Mouse (Mus musculus) thymus, adult 18-20 months (tissue): ENCODE results near the gene Soat1.

Source experiments
- DNase-seq, 2 experiments: peaks; one replicate each; pipeline ENCODE4 v3.0.0; 2022; ENCODE audit warnings: mixed read lengths in 2 of 2

Soat1 gene

DNA sequence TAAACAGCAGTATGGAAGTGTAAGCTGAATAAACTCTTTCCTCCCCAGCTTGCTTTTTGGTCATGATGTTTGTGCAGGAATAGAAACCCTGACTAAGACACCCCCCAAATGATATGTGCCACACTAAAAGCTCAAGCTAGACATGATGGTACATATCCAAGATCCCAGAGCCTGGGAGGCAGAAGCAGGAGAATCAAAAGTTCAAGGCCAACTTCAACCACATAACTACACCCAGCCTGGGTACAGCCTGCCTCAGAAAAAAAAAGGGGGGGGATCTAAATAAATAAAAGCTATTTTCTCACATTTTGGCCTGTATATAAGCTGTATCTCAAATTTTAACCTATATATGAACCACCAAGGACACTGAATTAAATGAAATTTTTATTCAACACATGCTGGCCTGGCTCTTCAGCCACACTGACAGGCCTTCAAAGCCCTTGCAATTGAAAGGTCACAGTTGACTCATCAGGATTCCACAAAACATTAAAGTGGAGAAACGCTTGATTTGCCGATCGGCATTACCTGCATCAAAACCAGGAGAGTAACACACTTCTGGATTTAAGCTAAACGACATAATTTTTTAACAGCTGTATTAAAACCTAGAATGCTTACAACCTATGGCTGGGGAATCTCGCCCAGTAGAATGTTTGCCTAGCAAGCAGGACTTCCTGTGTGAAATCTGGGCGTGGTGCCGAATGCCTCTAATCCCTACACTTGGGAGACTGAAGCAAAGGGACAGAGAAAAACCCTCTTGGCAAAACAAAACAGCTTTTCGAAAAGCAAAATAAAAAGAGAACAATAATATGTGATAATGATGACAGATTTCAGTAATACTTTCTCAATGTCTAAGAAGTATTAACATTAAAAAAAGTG lies 9.9 kb downstream of the Soat1 start:
- DNase-seq = no peak

DNA sequence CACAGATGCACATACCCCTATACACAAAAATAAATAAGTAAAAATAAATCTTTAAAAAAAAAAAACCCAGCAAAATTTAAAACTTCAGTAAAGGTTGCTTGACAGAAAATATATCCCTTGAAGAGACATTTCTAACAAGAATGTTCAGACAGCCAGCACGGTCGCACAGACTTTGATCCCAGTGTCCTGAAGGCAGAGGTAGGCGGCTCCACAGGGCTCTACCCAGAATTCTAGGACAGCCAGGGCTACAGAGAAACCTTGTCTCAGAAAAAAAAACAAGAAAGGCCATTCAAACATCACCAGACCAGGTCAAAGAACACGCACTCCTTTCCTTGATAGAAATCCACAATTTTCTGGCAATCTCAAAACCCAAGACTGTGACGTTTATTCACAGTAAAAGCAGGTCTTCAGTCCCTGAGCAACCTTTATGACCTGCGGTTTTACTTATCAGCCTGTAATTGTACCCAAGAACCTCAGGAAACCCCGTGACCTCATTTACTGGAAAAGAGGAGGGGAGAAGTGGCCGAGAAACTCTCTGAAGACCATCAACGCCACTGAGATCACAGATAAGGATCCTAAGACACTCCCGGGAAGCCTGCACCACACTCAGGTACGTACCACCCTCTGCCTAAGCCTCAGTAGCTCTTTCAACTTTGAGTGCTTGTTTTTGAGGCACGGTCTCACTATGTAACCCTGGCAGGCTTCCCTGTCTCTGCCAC lies 11.7 kb downstream of the Soat1 start:
- no peak for DNase-seq

DNA sequence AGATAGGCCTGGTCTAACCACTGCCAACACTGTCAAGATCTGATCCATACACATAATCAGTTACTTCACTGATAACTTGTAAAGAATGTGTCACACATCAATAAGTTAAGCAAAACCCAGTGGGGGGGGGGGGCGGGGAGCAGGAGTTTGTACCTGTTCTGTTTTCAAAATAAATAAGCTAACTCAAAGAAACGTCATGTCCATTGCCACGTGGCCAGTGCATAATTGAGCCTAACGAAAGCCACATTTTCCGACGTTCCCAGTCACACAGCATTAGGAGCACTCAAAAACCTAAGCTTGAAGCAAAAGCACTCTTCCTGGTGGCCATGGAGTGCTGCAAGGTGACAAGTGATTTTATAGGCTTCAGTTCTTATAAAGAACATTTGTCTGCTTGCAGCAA lies 13.1 kb downstream of the Soat1 start:
- DNase-seq = no peak

DNA sequence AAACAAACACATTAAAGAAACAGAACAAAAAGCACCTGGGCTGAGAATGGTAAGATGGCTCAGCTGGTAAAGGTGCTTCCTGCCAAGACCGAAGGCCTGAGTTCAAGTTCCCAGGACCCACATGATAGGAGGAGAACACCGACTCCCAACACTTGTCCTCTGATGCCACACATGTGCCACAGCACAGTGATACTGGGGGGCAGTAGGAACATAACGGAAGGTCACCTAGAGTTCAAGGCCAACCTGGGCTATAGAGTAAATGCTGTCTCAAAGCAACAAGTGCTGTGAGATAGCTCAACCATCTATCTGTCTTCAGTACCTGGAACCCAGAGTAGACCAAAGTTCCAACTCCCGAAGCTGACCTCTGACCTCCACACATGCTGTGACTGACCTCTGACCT lies 13.9 kb downstream of the Soat1 start:
- DNase-seq = no peak

DNA sequence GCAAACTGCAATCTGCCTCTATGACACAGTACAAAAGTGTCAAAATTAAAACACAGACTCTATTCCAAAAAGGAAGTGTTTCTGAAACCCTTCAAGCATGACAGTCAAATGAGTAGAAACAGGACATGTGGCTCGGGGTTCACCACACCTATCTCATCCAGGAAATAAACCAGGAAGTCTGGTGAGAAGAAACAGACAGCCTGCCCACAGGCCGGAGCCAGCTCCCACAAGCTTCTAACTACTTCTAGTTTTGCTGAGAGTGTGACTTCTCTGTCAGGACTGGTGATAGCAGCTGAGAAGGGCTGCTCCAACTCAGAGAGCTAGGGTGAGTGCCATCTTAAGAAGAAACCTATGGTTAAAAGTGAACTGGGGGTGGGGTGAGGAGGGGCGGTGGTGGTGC lies 14.4 kb downstream of the Soat1 start:
- DNase-seq = peak in 1 of 2 experiments; percentile 36

DNA sequence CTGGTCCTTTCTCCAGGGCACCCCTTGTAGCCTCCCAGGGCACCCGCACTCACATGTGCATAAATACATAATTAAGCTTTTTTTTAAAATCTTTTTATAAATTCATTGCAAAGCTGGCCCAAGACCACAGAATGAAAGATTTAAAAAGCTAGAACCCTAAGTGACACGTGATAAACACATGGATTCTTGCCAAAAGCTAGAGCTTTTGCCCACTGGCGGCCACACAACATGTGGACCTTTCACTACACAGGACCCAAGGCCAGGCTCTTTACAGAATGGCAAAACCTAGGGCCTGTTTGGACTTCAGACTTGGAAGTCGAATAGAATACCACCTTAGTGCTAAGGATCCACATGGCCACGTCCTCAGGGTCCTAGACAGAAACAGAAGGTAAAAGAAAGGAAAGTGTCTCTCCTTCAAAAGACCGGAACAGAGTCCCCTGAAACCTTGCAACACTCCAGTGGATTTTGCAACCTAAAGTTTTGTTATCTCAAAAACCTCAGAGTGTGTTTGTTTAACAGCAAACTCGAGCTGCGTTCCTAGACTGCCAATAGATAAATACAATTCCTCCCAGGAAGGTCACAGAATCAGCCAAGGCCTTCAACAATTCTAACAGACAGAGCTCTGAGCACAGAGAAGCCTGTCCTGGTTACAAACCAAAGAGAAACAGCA lies 15.6 kb downstream of the Soat1 start:
- no peak for DNase-seq

DNA sequence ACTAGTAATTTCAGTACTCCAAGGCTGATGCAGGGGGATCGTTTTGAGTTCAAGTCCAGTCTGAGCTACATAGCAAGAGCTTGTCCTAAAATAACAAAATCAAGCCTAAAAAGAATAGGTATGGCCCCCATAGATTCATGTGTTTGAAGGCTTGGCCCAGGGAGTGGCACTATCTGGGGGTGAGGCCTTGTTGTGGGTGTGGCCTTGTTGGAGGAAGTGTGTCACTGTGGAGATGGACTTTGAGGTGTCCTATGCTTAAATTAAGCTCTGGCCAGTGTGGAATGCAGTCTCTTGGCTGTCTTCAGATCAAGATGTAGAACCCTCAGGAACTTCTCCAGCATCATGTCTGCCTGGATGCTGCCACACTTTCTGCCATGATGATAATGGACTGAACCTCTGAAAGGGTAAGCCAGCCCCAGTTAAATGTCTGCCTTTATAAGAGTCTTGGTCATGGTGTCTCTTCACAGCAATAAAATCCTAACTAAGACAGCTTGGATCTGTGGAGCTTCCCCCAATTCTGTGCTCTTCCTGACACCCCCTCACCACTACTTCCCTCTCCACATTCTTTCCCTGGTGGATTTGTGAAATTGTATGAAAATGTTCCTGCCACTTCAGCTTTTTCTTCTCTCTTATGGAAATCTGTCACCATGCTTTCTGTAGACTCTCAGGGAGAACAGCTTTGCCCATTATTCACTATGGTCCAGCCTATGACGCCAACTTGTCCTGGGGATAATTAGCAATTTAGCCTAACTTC lies 18.9 kb downstream of the Soat1 start:
- DNase-seq = no peak

DNA sequence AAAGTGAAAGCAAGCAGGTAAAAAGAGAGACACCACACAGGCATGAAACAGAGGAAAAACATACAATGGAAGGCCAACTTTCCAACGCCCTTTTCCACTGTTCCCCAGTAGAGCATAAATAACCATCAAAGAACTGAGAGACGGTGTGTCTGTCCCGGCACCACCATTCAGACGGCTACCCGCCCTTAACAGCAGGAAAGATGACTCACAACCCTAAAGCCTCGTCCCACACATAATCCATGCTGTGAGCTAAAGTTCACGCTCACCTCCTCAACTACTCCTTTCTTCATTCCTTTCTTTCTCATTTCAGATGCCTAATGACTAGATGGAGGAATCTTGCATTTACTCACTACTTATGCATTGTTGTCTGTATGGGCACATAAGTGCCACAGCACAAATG lies 19.7 kb downstream of the Soat1 start:
- no peak for DNase-seq

DNA sequence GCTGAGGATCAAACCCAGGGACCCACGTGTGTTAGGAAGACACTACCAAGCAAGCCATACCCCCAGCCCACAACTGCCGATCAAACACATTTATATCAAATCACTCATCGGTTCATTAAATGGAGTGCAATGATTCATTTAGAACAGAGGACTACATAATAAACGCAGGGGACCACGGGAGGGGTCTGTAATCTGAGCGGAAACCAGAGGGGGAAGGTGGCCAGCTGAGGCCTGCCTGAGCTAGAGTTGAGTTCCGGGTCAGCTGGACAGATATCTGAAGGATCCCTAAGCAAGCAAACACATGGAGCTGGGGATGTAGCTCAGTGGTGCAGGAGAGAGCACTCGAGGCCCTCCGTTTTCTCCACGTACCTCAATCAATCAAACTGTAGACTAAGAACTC lies 20.3 kb downstream of the Soat1 start:
- DNase-seq = no peak

DNA sequence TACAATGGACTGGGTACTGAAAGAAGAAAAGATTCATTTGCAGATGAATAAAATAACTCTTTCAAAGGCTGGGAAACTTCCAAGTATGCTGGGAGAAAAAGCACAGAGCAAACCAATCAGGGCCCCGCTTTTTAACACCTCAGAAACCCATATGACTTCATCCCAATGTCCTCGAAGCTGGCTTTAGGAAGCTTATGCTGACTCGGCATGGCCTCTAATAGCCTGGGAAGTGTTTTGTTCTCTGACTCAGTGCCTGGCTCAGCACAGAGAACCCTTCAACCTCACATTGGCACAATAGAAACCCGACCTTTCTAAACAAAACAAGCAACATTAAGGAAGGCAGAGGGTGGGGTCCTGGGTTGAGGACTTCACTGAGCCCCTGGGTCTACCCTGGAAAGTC lies 23.7 kb downstream of the Soat1 start:
- no peak for DNase-seq

DNA sequence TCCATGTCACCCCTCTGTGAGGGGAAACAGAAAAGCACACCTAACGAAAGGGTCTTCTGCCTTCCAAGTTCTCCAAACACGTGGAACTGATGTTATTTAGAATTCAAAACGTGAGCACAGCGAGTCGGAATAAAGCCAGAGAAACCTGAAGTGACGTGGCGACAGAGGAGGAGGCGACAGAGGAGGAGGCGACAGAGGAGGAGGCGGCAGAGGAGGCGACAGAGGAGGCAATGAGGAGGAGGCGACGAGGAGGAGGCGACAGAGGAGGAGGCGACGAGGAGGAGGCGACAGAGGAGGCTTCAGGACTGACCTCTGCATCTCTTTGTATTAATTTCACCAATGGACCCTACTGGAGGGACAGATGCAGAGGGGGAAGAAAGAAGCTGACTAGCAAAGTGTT lies 24.4 kb downstream of the Soat1 start:
- no peak for DNase-seq

DNA sequence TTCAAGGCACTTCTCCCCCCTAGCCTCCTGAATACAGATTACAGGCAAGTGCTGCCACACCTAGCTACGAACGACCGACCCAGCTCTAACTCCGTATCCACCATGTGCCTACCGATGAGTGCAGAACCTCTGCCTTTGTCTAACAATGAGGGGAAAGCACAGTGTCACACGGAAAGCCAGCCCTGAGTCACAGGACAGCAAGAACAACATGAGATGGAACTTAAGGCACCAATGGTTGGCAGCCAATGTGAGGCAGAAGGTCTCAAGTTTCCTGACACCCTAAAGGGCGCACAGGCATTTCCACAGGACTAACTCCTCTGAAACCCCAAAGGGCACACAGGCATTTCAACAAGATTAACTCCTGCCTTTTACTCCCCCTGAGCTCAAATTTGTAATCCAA lies 25.0 kb downstream of the Soat1 start:
- no peak for DNase-seq

DNA sequence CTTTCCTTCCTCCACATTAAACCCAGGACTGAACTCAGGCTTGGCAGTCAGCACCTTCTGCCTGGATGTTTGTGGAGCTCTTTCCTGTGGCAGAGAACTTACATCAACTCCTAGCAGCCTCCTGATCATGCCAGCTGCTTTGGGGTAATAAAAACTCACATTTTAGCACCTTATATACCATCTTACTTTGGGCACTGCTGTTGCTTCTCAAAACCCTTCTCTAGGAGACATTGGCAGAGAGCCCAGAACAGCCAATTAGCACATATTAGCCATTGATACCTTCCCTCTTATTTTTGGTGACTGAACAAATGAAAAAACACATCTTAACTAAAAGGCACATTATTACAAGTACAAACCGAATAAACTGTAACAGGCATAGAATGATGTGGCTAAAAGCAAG lies 29.1 kb downstream of the Soat1 start:
- DNase-seq = no peak

DNA sequence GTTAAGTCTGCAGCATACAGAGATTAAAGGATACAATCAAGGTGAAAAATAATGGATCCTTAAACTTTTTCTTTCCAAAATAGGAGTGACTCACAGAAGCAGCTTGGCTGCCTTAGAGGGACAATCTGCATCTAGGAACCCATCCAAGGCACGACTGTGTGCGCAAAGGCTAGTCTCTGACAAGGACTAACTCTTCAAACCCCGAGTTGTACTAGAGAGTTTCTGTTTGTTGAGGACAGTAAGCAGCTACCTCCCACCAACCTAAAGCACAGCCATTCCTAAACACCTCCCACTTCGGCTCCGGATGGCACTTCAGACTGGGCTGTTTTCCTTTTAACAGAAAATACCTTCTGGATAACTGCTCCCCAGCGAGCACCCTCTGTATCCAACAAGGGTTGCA lies 31.4 kb downstream of the Soat1 start:
- DNase-seq = no peak

DNA sequence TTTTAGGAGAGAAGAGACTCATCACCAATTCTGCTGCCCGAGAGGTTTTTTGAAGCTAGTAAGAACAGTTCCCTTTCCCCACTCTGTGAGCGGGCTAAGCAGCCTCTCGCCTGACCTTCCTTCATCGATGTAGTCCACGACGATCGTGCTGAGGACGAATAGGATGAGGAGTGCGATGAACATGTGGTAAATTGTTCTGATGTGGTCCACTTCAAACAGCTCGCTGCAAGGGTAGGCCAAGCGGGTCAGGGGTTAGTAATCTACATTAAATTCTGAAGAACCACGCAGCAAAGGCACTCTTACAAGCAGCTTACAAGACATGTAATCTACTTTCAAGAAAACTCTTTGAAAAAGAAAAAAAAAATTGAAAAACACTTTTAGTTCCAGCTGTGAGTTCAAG lies 31.9 kb downstream of the Soat1 start:
- DNase-seq = no peak

DNA sequence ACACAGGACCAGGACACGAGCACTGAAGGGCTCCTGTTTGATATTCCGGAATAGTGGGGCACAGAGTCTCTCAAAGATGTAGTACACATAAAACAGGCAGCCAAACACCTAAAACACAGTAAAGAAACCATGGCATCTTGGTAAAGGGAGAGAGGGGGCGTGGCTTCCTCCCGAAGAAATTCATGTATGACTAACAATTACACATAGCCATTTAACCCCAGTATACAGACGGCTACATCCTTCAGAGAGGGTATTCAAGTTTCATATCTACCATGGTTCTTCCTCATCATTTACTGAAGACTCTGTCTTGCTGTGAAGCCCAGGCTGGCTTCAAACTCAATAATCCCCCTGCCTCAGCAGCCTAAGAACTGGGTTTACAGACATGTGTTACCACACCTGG lies 36.4 kb downstream of the Soat1 start:
- no peak for DNase-seq

DNA sequence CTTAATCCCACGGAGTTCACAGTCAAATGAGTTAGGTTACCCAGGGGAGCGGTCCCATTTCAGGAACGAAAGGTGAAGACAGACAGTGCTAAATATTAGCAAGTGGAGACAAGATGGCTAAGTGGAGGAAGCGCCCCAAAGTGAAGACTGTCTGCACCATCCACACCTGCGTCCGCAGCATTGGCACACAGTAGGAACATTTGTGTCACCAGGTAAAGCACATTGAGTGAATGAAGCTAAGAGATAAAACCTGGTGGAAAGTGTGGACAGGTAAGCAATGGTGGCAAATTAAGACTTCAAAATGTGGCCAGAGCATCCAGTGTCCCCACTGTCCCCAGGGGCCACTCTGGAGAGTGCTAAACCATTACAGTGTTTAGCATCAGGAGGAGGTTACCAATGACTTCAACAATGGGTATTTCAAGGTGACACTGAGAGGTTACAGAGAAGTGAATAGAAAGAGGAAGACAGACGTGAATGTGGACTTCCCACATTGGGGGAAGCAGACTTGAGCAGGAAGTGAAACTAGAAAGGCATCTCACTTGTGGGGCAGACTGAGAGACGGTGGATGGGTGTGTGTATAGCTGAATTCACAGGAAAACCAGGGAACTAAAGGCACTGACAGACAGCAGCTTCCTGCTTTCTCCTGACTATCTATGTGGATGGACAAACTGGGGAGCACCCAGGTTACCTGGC lies 37.0 kb downstream of the Soat1 start:
- no peak for DNase-seq

DNA sequence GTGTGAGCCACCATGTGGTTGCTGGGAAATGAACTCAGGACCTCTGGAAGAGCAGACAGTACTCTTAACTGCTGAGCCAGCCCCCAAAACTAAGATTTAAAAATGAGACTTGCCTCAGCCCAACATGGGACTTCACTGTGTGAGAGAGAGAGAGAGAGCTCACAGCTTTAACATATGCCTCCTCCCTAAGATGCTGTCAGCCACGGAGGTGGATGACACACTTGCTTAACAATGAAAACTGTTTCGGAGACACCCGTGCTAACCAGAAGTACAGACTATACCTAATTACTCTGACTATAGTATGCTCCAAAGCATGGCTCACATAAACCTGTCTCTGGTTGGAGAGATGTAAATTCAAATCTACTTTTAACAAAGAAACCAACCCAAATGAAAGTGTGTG lies 40.6 kb downstream of the Soat1 start:
- DNase-seq = no peak

DNA sequence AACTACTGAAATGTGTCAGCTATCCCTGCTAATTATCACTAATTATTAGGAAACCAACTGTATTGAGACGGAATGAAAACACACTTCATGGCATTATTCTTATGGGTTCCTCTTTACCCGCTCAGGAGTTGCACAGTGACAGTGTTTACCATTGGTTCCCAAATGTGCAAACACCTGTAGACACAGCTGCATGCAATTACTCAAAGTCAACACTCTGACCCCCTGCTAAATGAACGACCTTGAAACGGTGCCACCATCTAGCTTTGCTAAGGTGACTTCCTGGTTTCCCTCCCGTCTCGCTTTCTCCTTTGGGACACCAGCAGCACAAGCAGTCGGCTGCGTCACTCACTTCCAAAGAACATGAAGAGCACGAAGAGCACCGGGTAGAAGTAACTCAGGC lies 41.6 kb downstream of the Soat1 start:
- no peak for DNase-seq

DNA sequence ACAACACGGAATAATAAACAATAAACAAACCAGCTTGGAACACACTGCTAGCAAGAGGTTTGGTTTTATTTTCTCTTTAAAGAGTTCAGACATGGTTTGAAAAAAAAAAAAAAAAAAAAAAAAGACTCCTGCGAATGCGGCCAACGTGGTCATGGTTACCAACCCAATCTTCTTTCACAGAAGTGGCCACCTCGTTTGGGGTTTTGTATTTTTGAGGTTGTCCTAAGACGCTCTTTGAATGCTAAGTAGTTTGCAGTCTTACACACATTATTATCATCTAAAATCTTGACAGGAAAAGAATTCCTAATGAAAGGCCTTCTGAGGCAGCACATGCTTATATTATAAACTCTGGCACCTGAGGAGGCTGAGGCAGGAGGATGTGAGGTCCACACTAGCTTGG lies 45.7 kb downstream of the Soat1 start:
- no peak for DNase-seq

DNA sequence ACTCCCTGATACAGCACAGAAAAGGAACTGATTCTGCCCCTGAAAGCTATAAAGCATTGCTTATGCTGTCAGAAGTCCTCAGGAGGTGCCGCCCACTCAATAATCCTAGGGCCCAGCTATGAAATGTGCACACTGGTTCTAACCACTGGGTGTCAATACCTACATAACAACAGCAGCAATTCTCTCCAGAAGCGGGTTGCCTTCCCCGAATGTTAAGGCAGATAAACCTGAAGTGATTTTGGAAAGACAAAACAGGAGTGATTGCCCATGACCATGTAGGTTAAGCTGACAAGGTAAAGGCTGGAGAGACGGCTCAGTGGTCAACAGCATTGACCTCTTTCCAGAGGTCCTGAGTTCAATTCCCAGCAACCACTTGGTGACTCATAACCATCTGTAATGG lies 48.4 kb downstream of the Soat1 start:
- no peak for DNase-seq

DNA sequence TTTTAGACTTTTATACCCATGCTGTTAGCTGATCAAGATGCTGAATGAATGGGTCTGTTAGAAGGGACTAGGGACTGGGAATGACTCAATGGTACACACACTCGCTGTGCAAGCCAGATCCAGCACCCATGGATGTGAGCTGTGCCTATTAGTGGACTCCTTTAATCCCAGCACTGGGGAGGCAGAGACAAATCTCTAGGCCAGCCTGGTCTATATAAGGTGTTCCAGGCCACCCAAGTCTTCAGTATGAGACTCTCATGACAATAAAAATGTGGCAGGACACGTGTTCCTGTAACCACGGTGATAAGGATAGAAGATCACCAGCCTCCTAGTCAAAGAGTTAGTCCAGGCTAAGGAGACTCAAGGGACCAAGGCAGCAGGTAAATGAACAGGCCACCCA lies 50.1 kb downstream of the Soat1 start:
- DNase-seq = no peak

DNA sequence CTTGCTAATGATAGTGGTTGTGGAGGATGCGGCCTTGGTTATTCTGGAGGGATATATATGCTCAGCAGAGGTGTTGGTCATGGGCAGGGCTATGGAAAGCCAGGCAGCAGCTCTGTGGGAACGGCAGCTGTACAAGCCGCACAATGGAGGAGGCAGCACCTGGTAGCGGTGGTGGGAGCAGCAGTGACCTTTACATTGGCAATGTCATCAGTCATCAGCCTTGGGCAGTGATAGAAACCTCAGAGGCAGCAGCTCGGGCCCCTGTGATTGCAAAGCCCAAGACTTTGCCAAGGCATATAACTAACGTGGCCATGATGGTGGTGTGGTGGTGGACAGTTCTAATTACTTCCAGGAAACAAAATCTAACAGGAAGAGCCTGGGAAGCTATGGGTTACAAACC lies 50.6 kb downstream of the Soat1 start:
- no peak for DNase-seq
